Mouse (Mus musculus): ENCODE measurements around the gene Gm7534. TPM values are rescaled to one million over a fixed set of nuclear protein-coding genes. Genes with fewer than 3 reads are reported as not detected.

Gm7534 gene
- not detected for polyA plus RNA-seq (2014; fragmentation: Illumina TruSeq; extraction: RNeasy Lipid Tissue Mini Kit (QIAGEN cat#74804); ENCODE audit: low read depth, low replicate concordance)

DNA sequence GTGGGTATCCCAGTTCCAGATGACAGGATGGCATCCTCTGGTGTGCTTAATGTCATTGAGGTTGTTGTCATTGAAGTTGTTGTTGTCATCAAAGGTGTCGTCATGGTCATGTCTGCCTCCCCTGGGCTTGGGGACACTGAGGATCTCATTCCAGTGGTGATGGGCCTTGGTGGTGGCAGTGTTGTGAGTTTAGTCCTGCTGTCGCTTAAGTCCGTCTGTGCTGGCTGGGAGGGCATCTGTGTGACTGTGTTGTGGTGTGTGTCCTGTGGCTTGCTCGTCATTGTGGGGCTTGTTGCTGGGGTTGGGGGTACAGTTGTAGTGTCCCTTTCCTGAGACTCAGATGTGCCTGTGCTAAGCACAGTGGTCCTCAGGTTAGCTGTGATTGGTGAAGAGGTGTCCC is at the start of gene Gm7534:
Gene Gm7534 (minus strand): TSS at position 101 of the 400 bp plus-strand sequence.

GRCm38 (mm10) chr4:134246719-134247258 is 44.0 kb upstream of the Gm7534 start, which contains the start of gene Gm30191:
Gene Gm30191, plus strand, starts transcription at chr4:134246935.

DNA sequence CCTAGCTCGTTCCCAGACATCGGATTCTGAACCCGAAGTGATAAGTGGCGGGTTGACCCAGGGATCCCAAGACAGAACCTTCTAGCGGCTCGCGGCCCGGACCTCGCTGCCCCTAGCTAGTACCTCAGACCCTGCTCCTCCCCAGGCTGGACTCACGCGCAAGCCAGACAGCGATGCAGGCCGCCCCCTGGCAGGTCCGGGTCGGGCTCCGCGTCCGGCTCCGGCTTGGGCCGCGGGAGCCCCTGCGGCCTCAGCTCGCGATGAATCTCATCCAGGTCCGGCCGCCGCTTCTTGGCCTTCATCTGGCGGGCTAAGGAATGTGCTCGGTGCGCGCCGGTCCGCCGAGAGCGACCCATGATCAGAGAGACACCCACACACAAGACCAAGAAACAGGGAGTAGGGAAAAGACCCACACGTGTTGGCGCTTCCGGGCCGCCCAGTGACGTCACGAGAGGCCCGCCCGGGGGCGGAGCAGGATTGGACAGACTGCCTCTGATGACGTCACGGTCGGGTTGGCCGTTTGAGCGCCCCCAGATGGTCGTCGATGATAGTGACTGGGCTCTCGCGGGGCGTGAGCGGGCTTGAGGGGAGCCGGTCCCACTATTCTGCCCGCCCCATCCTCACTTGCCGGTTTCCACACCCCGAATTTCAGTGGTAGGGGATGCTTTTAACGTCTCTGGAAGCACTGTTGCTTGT is 42.5 kb upstream of the Gm7534 start, which contains the start of gene Zfp593:
Gene Zfp593 (minus strand): TSS at position 445 of the 696 bp plus-strand sequence.

GRCm38 (mm10) chr4:134243516-134244250 is 40.9 kb upstream of the Gm7534 start, which contains the start of gene E130218I03Rik:
Gene E130218I03Rik, plus strand, starts transcription at chr4:134243662.

DNA sequence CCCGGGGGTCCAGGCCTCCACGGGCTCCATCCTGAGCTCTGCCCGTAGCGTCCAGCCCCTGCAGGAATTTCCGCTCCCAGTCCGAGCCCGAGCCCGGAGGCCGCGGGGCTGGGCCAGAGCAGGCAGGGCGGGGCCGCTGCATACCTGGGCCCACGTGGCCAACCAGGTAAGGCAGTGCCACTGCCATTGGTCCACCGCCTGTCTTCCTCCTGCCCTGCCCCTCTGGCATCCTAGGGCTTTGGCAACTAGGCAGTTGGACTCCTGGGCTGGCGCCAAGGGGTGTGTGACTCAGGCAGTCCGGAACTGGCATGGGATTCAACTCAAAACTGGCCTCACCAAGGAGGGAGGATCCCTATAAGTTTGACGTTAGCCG is 35.5 kb upstream of the Gm7534 start, which contains the start of gene Cnksr1:
Gene Cnksr1 (minus strand): TSS at position 121 of the 373 bp plus-strand sequence.

DNA sequence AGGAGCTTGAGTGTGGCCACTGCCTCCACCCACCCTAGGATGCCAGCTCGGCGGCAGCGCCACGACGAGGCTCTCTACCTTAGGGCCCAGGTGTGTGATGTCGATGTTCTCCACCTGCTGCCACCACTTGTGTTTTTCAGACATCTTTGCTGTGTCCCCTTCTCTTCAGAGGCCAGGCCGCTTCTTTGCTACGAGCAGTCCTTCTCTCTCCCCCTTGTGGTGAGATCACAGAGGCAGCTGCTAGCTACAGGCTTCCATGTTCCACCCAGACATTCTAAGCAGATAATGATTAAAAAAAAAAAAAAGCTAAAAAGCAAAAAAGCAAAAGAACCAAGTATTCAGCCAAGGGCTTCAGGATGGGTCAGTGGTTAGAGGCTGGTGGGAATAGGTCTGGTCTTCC is 24.4 kb upstream of the Gm7534 start, which contains the start of gene Catsper4:
Gene Catsper4 (minus strand): TSS at position 190 of the 400 bp plus-strand sequence.

Other genes starting within 250 kb of the Gm7534 start
- 152 TPM for gene Hmgn2, start 234.4 kb downstream of the Gm7534 start, polyA plus RNA-seq (2014; fragmentation: Illumina TruSeq; extraction: RNeasy Lipid Tissue Mini Kit (QIAGEN cat#74804); ENCODE audit: low read depth, low replicate concordance)
- gene Dhdds, start 202.1 kb downstream of the Gm7534 start, polyA plus RNA-seq (2014; fragmentation: Illumina TruSeq; extraction: RNeasy Lipid Tissue Mini Kit (QIAGEN cat#74804); ENCODE audit: low read depth, low replicate concordance), result 11.6 TPM
- gene Lin28a, start 184.2 kb downstream of the Gm7534 start, polyA plus RNA-seq (2014; fragmentation: Illumina TruSeq; extraction: RNeasy Lipid Tissue Mini Kit (QIAGEN cat#74804); ENCODE audit: low read depth, low replicate concordance), result 3.3 TPM
- gene Zfp683, start 149.2 kb downstream of the Gm7534 start, polyA plus RNA-seq (2014; fragmentation: Illumina TruSeq; extraction: RNeasy Lipid Tissue Mini Kit (QIAGEN cat#74804); ENCODE audit: low read depth, low replicate concordance), result not detected
- gene Crybg2, start 142.2 kb downstream of the Gm7534 start, polyA plus RNA-seq (2014; fragmentation: Illumina TruSeq; extraction: RNeasy Lipid Tissue Mini Kit (QIAGEN cat#74804); ENCODE audit: low read depth, low replicate concordance), result 0.17 TPM
- gene Cd52, start 107.9 kb downstream of the Gm7534 start, polyA plus RNA-seq (2014; fragmentation: Illumina TruSeq; extraction: RNeasy Lipid Tissue Mini Kit (QIAGEN cat#74804); ENCODE audit: low read depth, low replicate concordance), result 12.2 TPM
- 17.0 TPM for gene Ubxn11, start 100.4 kb downstream of the Gm7534 start, polyA plus RNA-seq (2014; fragmentation: Illumina TruSeq; extraction: RNeasy Lipid Tissue Mini Kit (QIAGEN cat#74804); ENCODE audit: low read depth, low replicate concordance)
- 3.2 TPM for gene Sh3bgrl3, start 74.2 kb downstream of the Gm7534 start, polyA plus RNA-seq (2014; fragmentation: Illumina TruSeq; extraction: RNeasy Lipid Tissue Mini Kit (QIAGEN cat#74804); ENCODE audit: low read depth, low replicate concordance)
- gene Cep85, start 15.9 kb downstream of the Gm7534 start, polyA plus RNA-seq (2014; fragmentation: Illumina TruSeq; extraction: RNeasy Lipid Tissue Mini Kit (QIAGEN cat#74804); ENCODE audit: low read depth, low replicate concordance), result 53.0 TPM
- gene Catsper4, start 24.4 kb upstream of the Gm7534 start, polyA plus RNA-seq (2014; fragmentation: Illumina TruSeq; extraction: RNeasy Lipid Tissue Mini Kit (QIAGEN cat#74804); ENCODE audit: low read depth, low replicate concordance), result 32.9 TPM
- not detected for gene Cnksr1, start 35.4 kb upstream of the Gm7534 start, polyA plus RNA-seq (2014; fragmentation: Illumina TruSeq; extraction: RNeasy Lipid Tissue Mini Kit (QIAGEN cat#74804); ENCODE audit: low read depth, low replicate concordance)
- not detected for gene E130218I03Rik, start 40.7 kb upstream of the Gm7534 start, polyA plus RNA-seq (2014; fragmentation: Illumina TruSeq; extraction: RNeasy Lipid Tissue Mini Kit (QIAGEN cat#74804); ENCODE audit: low read depth, low replicate concordance)
- 0.59 TPM for gene Zfp593, start 42.6 kb upstream of the Gm7534 start, polyA plus RNA-seq (2014; fragmentation: Illumina TruSeq; extraction: RNeasy Lipid Tissue Mini Kit (QIAGEN cat#74804); ENCODE audit: low read depth, low replicate concordance)
- gene Gm30191, start 43.9 kb upstream of the Gm7534 start, polyA plus RNA-seq (2014; fragmentation: Illumina TruSeq; extraction: RNeasy Lipid Tissue Mini Kit (QIAGEN cat#74804); ENCODE audit: low read depth, low replicate concordance), result not detected
- not detected for gene Grrp1, start 51.1 kb upstream of the Gm7534 start, polyA plus RNA-seq (2014; fragmentation: Illumina TruSeq; extraction: RNeasy Lipid Tissue Mini Kit (QIAGEN cat#74804); ENCODE audit: low read depth, low replicate concordance)
- 13.0 TPM for gene Pdik1l, start 84.9 kb upstream of the Gm7534 start, polyA plus RNA-seq (2014; fragmentation: Illumina TruSeq; extraction: RNeasy Lipid Tissue Mini Kit (QIAGEN cat#74804); ENCODE audit: low read depth, low replicate concordance)
- 0.77 TPM for gene Trim63, start 112.1 kb upstream of the Gm7534 start, polyA plus RNA-seq (2014; fragmentation: Illumina TruSeq; extraction: RNeasy Lipid Tissue Mini Kit (QIAGEN cat#74804); ENCODE audit: low read depth, low replicate concordance)
- gene Slc30a2, start 140.2 kb upstream of the Gm7534 start, polyA plus RNA-seq (2014; fragmentation: Illumina TruSeq; extraction: RNeasy Lipid Tissue Mini Kit (QIAGEN cat#74804); ENCODE audit: low read depth, low replicate concordance), result 14.4 TPM
- not detected for gene Extl1, start 180.8 kb upstream of the Gm7534 start, polyA plus RNA-seq (2014; fragmentation: Illumina TruSeq; extraction: RNeasy Lipid Tissue Mini Kit (QIAGEN cat#74804); ENCODE audit: low read depth, low replicate concordance)
- 14.2 TPM for gene Pafah2, start 193.3 kb upstream of the Gm7534 start, polyA plus RNA-seq (2014; fragmentation: Illumina TruSeq; extraction: RNeasy Lipid Tissue Mini Kit (QIAGEN cat#74804); ENCODE audit: low read depth, low replicate concordance)